Mouse (Mus musculus) spleen, embryonic (tissue): ENCODE data around the gene Olfr141.

Experiments
- CTCF ChIA-PET: fragments of 350-600 bp; sonication (Branson Sonifier 250); formaldehyde crosslinking; loops from one replicate; lab custom pipeline; 2022; lab: Charles Lee

Olfr141 gene

GRCm38 (mm10) chr2:86809918-86810317 is at the start of gene Olfr141:
TSS of gene Olfr141 (minus strand) at chr2:86810018.
- CTCF ChIA-PET, result no interaction called here

DNA sequence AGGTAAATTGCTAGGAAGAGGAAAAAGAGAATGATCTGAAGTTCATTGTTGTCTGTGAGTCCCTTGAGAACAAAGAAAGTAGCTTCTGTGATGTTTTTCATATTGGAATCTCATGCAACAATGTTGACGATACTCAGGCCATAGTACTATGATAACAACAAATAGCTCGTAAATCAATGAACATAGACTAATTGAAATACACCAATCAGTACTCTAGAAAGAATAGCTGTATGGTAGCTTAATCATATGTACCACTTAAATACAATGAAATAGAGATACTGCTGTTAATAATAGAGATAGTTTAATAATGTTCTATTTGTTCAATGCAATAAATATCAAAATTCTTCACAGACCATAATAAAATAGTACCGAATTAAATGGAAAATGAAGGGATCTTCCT is 41.8 kb upstream of the Olfr141 start, which contains the start of gene Olfr1095:
Olfr1095 (minus strand) TSS at position 101 of the 400 bp plus-strand sequence.
- CTCF ChIA-PET, result no interaction called here

- CTCF ChIA-PET, result no interaction called here
These were observed 14.5 kb upstream of the Olfr141 start, which contains the start of gene Olfr1094 for GRCm38 (mm10) chr2:86824363-86824762. TSS of gene Olfr1094 (plus strand) at chr2:86824663.

DNA sequence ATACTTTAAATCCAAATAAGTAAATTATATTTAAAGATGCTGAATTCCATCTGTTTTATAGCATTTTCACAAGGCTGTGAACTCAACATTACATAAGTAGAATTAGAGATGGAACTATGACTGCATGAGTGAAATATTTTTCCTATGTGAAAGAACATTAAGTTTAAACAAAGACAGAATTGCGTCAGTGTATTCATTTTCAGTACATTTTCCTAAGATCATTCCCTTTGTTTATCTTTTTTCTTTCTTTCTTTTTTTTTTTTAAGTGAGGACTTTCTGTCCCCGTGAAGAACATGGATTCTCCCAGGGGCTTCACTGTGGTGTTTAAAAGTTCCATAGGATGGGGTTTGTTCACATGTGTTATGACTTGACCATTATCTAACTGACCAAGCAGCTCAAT is 27.6 kb downstream of the Olfr141 start, which contains the start of gene Olfr1093:
Olfr1093 (plus strand) TSS at position 301 of the 400 bp plus-strand sequence.
- CTCF ChIA-PET, result no interaction called here

- CTCF ChIA-PET, result no interaction called here
These were observed 48.8 kb downstream of the Olfr141 start for GRCm38 (mm10) chr2:86761050-86761449.

DNA sequence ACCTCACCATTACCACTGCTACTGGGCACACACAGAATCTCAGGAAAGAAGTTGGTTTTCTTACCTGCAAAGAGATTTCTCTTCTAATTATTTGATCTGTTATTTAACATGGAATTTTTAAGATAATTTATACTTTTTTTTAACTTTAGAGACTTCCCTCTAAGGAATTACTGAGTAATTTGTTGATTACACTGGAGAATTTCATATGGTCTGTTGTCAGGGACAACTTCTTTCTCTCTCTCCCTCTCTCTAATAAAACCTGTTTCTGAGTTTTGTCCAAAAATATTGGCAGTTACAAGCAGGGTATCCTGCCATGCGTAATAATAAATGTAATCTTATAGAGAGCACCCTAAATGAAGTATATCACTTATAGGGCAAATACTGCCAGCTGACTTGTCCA is 50.9 kb downstream of the Olfr141 start, which contains the start of gene Olfr1090:
Olfr1090 (minus strand) TSS at position 101 of the 400 bp plus-strand sequence.
- CTCF ChIA-PET, result no interaction called here
